Mouse (Mus musculus): ENCODE measurements around the gene Acp6. TPM values are rescaled to one million over a fixed set of nuclear protein-coding genes. Genes with fewer than 3 reads are reported as not detected.

The Acp6 gene
- polyA plus RNA-seq (2014; fragmentation: Illumina TruSeq; extraction: RNeasy Lipid Tissue Mini Kit (QIAGEN cat#74804)): 16.1 TPM

DNA sequence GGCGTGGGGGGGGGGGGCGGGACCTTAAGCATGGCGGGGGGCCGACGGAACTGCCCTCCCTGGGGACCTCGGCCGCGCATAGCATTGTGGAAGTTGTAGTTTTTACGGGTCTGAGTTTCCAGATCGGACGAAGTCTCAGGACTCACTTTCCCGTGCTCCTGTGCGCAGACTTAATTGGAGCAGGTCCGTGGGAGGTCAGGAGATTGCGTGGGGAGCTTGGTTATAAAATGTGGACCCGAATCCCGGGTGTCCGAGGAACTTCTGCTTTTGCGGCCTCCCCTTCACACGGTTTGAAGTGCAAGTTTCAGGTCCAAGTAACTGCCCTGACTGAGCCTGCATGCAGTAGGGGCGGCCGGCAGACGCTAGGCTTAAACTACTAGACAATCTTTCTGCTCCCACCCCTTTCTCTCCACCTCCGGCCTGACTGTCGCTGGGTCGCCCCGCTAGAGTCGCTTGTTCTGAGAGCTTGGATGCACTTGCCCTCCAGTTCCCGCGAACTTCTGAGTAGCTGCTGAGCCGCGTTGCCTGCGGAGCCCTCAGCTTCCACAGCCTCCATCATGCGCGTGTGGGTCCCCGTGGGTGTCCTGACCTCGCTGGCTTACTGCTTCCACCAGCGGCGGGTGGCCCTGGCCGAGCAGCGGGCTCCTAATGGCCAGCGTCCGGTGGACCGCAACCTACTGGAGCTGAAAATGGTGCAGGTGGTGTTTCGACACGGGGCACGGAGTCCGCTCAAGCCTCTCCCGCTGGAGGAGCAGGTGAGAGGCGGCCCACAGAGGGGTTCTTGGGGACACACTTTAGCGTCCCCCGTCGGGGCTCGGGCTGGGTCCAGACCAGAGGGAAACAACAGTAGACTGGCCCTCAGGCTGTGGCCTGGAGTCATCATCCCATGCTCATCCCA lies at the start of gene Acp6:
TSS of gene Acp6 (plus strand) at position 167 of the 898 bp plus-strand sequence.

Other genes with a start within 250 kb of the Acp6 start
- gene Gja8, start 232.8 kb upstream of the Acp6 start, polyA plus RNA-seq (2014; fragmentation: Illumina TruSeq; extraction: RNeasy Lipid Tissue Mini Kit (QIAGEN cat#74804)): not detected
- 15.0 TPM for gene Bcl9, start 139.1 kb downstream of the Acp6 start, polyA plus RNA-seq (2014; fragmentation: Illumina TruSeq; extraction: RNeasy Lipid Tissue Mini Kit (QIAGEN cat#74804))